Mouse (Mus musculus) heart, adult 8-10 months (tissue): ENCODE results near the gene Exoc4. TPM values are rescaled to one million over a fixed set of nuclear protein-coding genes. Genes with fewer than 3 reads are reported as not detected.

Experiments used
- DNase-seq: peaks from one replicate; pipeline ENCODE4 v3.0.0; 2022; ENCODE audit warnings: low spot score
- total RNA-seq, 4 experiments: library from RNA; stranded (reverse); gene quantifications; 2 replicates each; pipeline ENCODE4 v1.2.4; 2022

Exoc4 gene
- total RNA-seq, 4 experiments from 2014 or later = 33.9 to 40.6 (median 36.6) TPM

- DNase-seq = no peak
Observed at GRCm38 (mm10) chr6:33755976-33756375, 507.1 kb downstream of the Exoc4 start.

DNA sequence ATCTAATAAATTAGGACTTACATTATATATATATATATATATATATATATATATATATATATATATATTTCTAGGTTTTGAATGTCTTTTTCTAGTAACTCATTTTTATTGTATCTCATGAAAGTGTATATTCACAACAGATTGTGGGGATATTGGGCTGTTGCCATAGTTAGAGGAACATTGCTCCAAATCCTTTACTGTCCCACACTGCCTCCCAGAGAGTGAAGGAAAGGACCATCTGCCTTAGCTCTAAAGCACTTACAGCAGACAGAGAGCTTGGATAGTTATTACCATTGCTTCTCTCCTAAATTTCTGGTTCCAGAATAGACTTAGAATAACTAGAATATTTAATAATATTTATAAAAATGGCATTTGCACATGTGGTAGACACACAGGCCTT is 512.7 kb downstream of the Exoc4 start:
- no peak for DNase-seq

GRCm38 (mm10) chr6:33763245-33763644 is 514.4 kb downstream of the Exoc4 start:
- DNase-seq = no peak

- DNase-seq = peak; percentile 4
Observed at GRCm38 (mm10) chr6:33763970-33764369, 515.1 kb downstream of the Exoc4 start.

DNA sequence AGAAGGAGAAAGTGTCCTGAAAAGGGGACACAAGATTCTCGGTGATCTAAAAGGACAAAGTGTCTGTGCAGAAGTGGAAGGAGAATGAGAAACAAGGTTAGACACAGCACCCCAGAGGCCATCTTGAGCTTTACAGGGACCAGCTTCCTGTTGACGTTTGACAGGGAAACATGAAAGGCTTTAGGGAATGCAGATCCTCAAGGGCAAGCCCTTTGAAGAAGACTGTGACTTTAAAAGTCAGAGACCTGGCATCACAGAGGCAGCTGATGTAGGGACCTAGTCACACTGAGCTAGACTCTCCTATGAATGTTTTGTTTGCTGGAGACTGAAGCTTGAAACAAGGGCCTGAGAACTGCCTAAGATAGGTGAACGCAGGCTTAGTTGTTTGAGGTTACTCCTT is 520.4 kb downstream of the Exoc4 start:
- no peak for DNase-seq

GRCm38 (mm10) chr6:33770021-33770420 is 521.1 kb downstream of the Exoc4 start:
- no peak for DNase-seq

GRCm38 (mm10) chr6:33772551-33773315 is 523.8 kb downstream of the Exoc4 start:
- DNase-seq = no peak

DNA sequence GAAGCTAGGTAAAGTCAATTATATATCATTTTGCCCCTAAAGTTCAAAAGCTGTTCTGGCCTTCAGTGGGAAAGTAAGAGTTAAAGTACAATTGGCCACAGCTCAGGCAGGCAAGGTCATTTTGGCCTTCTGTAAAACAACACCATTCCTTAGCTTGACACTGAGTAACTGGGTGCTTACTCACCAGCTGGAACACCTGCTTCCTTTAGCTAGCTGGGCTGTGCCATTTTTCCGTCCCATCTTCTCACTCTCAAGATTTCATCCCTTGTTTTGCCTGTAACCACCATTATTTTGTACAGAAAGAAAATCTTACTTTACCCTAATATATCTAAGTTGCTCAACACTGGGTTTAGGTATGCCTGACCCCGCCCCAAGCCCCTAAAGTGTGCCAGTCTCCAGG is 543.7 kb downstream of the Exoc4 start:
- DNase-seq = no peak

- DNase-seq = no peak
Observed at GRCm38 (mm10) chr6:33801254-33801653, 552.4 kb downstream of the Exoc4 start.

DNA sequence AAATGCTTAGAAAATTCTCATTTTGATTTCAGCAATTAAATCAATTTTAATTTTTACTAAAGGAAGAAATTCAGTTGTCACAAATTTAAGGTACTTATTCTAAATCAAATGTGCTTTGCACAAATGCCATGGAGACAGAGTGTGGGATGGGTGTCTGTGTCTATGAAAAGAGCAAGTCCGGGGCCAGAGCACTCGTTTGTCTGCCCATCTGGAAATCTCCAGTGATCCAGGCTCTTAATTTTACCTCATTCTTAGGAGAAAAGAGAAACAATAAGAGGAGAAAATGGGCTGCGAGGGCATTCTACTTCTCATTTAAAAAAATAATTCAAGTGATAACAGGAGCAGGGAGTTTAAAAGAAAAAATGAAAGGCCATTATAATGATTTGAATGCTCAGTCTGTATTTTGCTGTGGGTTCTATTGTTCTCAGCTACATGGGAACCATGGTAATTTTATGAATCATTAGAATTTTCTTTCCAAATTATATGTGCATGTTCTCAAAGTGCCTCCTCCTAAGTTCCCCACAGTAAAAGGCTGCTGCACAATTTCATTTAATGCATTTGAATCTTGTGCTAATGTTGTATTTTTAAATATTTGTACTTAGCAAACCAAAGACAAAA is 554.7 kb downstream of the Exoc4 start:
- DNase-seq = no peak

- DNase-seq = peak; percentile 35
Observed at GRCm38 (mm10) chr6:33804775-33805174, 555.9 kb downstream of the Exoc4 start.

GRCm38 (mm10) chr6:33806072-33806782 is 557.3 kb downstream of the Exoc4 start:
- DNase-seq = no peak

- DNase-seq = no peak
Observed at GRCm38 (mm10) chr6:33814386-33814785, 565.5 kb downstream of the Exoc4 start.

DNA sequence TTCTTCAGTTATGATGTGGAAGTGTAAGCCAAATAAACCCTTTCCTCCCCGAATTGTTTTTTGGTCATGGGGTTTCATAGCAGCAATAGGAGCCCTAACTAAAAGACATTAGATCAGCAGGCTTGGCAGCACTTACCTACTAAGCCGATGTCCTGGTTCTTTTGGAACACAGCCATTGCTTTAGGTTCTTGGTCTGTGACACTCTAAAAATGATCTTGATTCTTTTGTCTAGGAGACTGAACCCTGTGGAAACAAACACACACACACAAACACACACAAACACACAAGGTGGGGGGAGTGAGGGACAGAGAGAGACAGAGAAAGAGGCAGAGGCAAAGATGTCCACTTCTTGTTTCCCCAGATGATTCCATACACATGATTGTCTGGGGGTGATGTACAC is 574.3 kb downstream of the Exoc4 start:
- DNase-seq = no peak

DNA sequence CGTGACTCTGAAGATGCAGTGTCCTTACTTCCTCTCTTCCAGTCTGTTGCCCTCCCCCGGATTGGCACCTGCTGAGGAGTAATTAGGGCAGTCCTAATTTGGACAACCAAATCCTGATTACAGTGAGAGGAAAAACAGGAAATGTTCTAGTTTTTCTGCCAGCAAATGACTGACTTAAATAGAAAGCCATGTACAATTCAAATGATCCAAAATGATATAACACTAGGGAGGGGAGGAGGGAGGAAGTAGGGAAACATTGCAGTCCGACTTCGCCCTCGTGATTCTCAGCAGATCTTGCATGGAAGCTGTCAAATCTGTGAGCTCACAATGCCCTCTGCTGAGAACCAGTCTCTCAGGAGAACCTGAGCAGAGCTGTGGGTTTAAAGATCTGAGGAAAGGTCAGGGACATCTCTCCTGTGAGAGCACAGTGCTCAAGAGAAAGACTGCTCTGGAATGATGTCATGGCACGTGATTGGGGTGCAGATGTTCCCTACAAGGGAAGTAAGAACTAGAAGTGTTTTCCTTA is 575.0 kb downstream of the Exoc4 start:
- DNase-seq = peak; percentile 60

DNA sequence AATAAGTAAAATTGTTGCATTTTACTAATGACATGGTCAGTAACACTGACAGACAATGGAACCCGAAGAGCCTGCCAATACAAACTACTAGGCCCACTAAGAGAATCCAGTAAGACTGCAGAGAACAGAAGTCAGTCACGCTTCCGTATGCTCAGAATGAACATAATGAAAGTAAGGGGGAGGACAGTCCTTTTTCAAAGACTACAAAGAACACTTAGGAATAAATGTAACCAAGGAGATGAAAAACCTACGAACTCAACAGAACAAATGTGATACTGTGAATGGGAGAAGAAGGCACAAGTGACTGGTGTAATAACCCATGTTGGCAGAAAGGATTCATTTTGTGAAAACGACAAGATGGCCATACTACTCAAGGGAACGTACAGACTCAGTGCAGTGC is 579.6 kb downstream of the Exoc4 start:
- no peak for DNase-seq

DNA sequence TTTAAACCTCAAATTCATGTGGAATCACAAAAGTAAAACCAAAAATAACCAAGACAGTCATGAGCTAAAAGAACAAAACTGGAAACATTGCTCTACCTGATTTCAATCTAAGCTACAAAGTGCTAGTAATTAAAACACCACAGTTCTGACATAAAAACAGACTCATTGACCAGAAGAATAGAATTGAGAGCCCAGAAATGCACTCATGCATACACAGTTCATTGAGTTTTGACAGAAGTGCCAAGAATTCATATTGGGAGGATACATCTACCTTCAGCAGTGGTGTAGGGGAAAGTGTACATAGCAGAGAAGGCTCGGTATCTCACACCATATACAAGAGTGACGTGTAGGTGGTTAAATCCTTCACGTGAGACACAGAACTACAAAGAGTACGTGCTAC is 580.4 kb downstream of the Exoc4 start:
- DNase-seq = no peak

GRCm38 (mm10) chr6:33831276-33831675 is 582.4 kb downstream of the Exoc4 start:
- DNase-seq = no peak

- DNase-seq = no peak
Observed at GRCm38 (mm10) chr6:33832978-33833377, 584.1 kb downstream of the Exoc4 start.

DNA sequence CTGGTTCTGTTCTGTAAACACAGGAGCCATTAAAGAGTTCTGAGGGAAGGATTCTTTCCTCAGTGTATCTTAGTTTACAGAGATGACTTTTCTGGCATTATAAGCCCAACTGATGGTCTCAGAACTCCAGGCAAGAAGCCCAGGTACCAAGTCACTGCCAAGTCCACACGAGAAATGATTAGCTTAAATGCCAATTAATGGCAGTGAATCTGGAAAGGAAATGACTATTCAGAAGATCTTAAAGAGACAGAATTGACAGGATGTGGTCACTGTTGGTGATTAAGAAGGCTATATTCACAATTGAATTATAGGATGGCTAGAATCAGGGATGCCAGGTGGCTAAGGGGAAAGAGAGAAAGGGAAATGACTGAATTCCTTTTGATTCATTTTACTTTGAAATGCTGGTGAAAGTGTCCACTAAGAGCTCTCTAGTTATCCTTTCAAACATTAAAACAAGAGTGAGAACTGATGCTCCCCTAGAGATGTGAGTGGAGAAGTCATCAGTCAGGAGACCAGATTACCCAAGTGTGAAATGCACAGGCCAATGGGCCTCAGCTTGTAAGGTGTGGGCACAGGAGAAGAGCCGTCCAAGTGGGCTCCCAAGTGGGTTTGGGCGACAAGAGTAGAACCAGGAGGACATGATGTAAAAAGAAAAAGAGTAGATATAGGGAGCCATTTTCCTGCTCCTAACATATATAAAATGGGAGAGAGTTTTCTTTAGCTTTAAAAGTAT is 587.3 kb downstream of the Exoc4 start:
- no peak for DNase-seq

- no peak for DNase-seq
Observed at GRCm38 (mm10) chr6:33842901-33843300, 594.0 kb downstream of the Exoc4 start.

- no peak for DNase-seq
Observed at GRCm38 (mm10) chr6:33859049-33859448, 610.2 kb downstream of the Exoc4 start.
